Mouse (Mus musculus): Measurements from ENCODE around the gene Tenm4.

DNA sequence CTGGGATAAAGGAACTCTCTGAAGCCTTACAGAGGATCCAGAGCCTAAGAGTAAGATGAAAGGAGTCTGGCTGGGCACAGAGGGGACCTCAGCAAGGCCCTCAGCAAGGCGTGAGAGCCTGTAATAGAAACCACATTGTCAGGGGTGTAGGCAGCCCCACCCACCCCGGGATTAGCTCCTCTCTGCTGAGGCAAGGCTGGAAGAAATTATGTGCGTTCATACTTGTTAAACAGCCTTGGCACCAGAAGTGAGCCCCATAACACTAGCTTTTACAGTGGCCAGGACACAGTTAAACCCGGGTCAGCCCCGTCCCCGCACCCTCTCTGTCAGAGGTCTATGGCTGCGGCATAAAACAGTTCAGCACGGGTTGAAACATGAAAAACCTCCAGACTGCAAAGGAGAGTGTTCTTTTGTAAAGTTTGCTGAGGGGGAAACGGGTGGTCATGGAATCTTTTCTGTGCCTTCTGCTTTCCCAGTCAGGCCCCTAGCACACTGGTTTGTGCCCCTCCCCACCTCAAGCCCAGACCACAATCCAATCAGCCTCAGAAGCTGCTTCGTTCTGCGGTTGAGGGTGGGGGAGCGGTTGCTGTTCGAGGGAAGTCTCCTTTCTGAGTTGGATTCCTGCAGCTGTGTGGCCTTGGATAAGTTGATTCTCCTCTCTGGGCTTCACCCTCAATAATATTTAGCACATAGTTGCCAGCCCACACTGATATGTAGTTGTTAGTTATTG lies 486.2 kb downstream of the Tenm4 start:
- TF ChIP-seq ZNF384 (IDR thresholded peaks at IDR 0.05; ENCODE audit: low read depth, low read length) (no peak), ZC3H11A (IDR thresholded peaks at IDR 0.05; ENCODE audit: borderline replicate concordance, low read depth, low read length) (no peak), HCFC1 (IDR thresholded peaks at IDR 0.05; ENCODE audit: borderline replicate concordance, insufficient read depth, low read length) (no peak), CHD2 (IDR thresholded peaks at IDR 0.05; ENCODE audit: low read depth, low read length) (no peak), MAFK (IDR thresholded peaks at IDR 0.05; ENCODE audit: insufficient read depth, low read depth, low read length) (no peak)
